Mouse (Mus musculus): ENCODE measurements around the gene Rac1. TPM values are rescaled to one million over a fixed set of nuclear protein-coding genes. Genes with fewer than 3 reads are reported as not detected.

The Rac1 gene
- polyA plus RNA-seq, 1 experiment from 2014 or later: 554 TPM

DNA sequence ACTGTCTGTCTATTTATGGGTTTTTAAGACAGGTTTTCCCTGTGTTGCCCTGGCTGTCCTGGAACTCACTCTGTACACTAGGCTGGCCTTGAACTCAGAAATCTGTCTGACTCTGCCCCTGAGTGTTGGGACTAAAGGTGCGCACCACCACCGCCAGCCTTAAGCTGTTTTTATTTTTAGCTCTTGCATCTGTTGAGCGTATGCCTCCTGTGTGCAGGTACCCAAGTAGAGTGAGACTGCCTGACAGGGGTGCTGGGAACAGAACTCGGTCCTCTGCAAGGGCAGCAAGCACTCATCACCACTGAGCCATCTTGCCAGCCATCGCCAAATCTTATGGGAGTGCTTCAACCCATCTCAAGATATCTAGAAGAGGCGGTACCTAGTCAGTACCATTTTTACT is 51.8 kb downstream of the Rac1 start:
- H3K4me3 ChIP-seq (ENCODE audit: low read depth, low read length): no peak overlapping the region
- ATAC-seq (ENCODE audit: insufficient number of reproducible peaks, low FRiP score, low TSS enrichment, low read depth): no peak
- no peak for DNase-seq (ENCODE audit: low spot score)
- WGBS: 98% methylated on average over 6 of the region's 6 CpGs
- H3K9ac ChIP-seq (ENCODE audit: low read length): no peak overlapping the region
- no peaks in the 10 kb centered on the region for H3K27me3 ChIP-seq (ENCODE audit: control insufficient read depth, insufficient read depth, low read length)
- H3K27ac ChIP-seq (replicated peaks; ENCODE audit: low read depth, low read length): no peak overlapping the region
- no peak overlapping the region for H3K4me2 ChIP-seq (ENCODE audit: low read depth, severe bottlenecking)
- H3K36me3 ChIP-seq (ENCODE audit: control insufficient read depth, insufficient read depth, low read length): peaks cover 10% of the 10 kb centered on the region; the same call in 1 of the 2 replicates
- H3K9me3 ChIP-seq (ENCODE audit: control insufficient read depth, low read length): no peaks in the 10 kb centered on the region
- H3K4me1 ChIP-seq (ENCODE audit: control insufficient read depth, insufficient read depth, low read length): no peaks in the 10 kb centered on the region

DNA sequence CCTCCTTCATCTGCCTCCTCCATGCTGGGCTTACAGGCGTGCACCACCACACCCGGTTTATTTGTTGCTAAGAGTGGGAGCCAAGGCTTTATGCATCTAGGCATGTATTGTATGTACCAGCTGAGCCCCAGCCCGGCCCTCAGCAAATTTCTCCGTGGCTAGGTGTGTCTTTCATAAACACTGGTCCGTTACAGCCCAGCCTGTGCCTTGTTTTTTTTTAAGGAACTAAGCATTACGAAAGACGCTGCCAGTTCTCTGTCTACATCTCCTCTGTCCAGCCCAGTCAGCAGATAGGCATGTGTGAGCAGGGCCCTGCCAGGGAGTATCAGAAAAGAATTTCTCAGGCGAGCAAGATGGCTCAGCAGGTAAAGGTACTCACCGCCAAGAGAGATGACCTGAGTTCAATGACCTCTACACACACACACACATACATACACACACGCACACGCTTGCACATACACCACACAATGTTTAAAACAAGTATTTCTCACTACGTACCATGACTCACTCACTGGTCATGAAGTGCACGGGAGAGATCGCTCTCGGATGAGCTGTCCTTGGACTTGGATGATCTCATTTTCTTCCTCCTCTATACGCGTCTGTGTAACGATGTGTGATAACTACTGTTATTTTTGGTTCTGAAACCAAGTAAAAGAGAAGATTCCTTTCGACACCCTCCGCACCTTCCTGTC is 52.5 kb downstream of the Rac1 start:
- 96% methylated on average over 20 of the region's 20 CpGs for WGBS
- Histone ChIP-seq H3K36me3 (ENCODE audit: control insufficient read depth, insufficient read depth, low read length) (peaks cover 10% of the 10 kb centered on the region; the same call in 1 of the 2 replicates), H3K27me3 (ENCODE audit: control insufficient read depth, insufficient read depth, low read length) (no peaks in the 10 kb centered on the region), H3K4me2 (ENCODE audit: low read depth, severe bottlenecking) (no peak overlapping the region), H3K9me3 (ENCODE audit: control insufficient read depth, low read length) (no peaks in the 10 kb centered on the region), H3K9ac (ENCODE audit: low read length) (no peak overlapping the region), H3K27ac (replicated peaks; ENCODE audit: low read depth, low read length) (no peak overlapping the region), H3K4me1 (ENCODE audit: control insufficient read depth, insufficient read depth, low read length) (no peaks in the 10 kb centered on the region), H3K4me3 (ENCODE audit: low read depth, low read length) (no peak overlapping the region)
- DNase-seq (ENCODE audit: low spot score): no peak
- ATAC-seq (ENCODE audit: insufficient number of reproducible peaks, low FRiP score, low TSS enrichment, low read depth): no peak

DNA sequence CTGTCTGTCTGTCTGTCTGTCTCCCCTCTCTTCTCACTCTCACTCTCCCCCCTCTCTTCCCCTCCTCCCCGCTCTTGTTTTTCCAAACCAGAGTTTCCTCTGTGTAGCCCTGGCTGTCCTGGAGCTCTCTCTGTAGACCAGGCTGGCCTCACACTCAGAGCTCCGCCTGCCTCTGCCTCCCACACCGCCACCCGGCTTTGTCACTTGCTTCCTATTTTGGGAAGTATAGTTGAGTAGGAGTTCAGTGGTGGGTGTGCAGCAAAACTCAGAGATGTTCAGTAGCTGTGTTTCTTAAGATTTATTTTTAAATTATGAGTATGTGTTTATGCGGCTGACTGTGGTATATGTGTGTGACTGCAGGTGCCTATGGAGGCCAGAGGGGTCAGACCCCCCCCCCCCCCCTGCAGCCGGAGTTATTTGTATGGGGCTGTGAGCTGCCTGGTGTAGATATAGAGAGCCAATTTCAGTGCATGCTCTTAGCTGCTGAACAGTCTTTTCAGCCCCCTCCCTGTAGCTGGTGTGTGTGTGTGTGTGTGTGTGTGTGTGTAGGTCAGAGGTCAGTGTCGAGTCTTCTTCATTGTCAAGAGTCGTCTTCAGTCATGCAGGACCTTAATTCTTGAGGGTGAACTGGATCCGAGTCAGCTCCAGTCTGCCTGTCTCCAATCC is 55.8 kb downstream of the Rac1 start:
- DNase-seq (ENCODE audit: low spot score) (no peak), ATAC-seq (ENCODE audit: insufficient number of reproducible peaks, low FRiP score, low TSS enrichment, low read depth) (no peak)
- Histone ChIP-seq H3K9ac (ENCODE audit: low read length) (no peak overlapping the region), H3K27ac (replicated peaks; ENCODE audit: low read depth, low read length) (no peak overlapping the region), H3K4me1 (ENCODE audit: control insufficient read depth, insufficient read depth, low read length) (no peaks in the 10 kb centered on the region), H3K36me3 (ENCODE audit: control insufficient read depth, insufficient read depth, low read length) (peaks cover 8% of the 10 kb centered on the region; the same call in 1 of the 2 replicates), H3K4me2 (ENCODE audit: low read depth, severe bottlenecking) (no peak overlapping the region), H3K4me3 (ENCODE audit: low read depth, low read length) (no peak overlapping the region), H3K27me3 (ENCODE audit: control insufficient read depth, insufficient read depth, low read length) (no peaks in the 10 kb centered on the region), H3K9me3 (ENCODE audit: control insufficient read depth, low read length) (no peaks in the 10 kb centered on the region)
- 86% methylated on average over 9 of the region's 9 CpGs for WGBS

DNA sequence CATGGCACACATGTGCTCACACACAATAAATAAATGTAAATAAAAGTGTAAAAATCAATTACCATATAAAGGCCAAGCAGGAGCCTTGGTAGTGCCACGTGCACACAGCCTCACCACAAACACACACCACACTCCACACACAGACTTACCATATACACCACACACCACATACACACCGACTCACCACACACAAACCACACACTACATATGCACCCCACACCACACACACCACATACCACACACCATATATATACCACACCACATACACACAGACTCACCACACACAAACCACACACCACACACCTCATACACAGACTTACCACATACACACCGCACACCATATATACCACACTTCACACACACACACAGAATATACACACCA is 56.7 kb downstream of the Rac1 start:
- Histone ChIP-seq H3K9ac (ENCODE audit: low read length) (no peak overlapping the region), H3K27me3 (ENCODE audit: control insufficient read depth, insufficient read depth, low read length) (no peaks in the 10 kb centered on the region), H3K4me1 (ENCODE audit: control insufficient read depth, insufficient read depth, low read length) (no peaks in the 10 kb centered on the region), H3K4me3 (ENCODE audit: low read depth, low read length) (no peak overlapping the region), H3K9me3 (ENCODE audit: control insufficient read depth, low read length) (no peaks in the 10 kb centered on the region), H3K36me3 (ENCODE audit: control insufficient read depth, insufficient read depth, low read length) (peaks cover 8% of the 10 kb centered on the region; the same call in 1 of the 2 replicates), H3K27ac (replicated peaks; ENCODE audit: low read depth, low read length) (no peak overlapping the region), H3K4me2 (ENCODE audit: low read depth, severe bottlenecking) (no peak overlapping the region)
- ATAC-seq (ENCODE audit: insufficient number of reproducible peaks, low FRiP score, low TSS enrichment, low read depth): no peak
- WGBS: 94% methylated on average over 3 of the region's 3 CpGs
- DNase-seq (ENCODE audit: low spot score): no peak

DNA sequence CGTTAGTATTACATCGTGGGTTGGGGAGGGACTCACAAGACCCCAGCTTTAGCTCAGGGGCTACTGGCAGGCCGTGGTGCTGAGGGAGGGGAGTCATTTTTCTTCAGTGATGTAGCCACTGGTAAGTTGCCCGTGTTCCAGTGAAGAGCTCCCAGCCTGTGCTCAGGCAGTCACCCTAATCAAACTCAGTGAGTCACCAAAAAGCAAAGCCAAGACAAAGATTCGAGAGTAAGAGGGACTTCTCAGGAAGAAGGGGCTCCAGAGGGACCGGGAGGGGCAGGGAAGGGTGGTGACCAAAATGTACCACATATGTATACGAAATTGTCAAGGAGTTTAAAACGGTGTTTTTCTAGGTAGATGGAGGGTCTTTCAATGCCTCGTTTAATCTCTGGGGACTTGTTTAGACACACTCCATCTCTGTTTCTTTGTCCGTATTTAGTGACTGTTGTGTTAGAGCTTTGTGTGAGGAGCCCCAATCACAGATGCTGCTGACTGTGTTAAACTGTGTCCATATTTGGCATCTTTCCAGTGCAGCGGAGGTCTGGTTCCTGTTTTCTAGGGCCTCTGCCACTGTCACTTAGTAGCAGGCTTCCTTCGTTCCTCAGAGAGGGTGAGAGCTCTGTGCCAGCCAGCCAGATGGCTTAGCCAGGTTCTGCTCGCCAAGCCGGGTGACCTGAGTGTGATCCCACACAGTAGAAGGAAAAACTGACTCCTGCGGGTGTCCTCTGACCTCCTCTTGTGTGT is 57.2 kb downstream of the Rac1 start:
- H3K36me3 ChIP-seq (ENCODE audit: control insufficient read depth, insufficient read depth, low read length): peaks cover 8% of the 10 kb centered on the region; the same call in 1 of the 2 replicates
- WGBS: 86% methylated on average over 15 of the region's 15 CpGs

DNA sequence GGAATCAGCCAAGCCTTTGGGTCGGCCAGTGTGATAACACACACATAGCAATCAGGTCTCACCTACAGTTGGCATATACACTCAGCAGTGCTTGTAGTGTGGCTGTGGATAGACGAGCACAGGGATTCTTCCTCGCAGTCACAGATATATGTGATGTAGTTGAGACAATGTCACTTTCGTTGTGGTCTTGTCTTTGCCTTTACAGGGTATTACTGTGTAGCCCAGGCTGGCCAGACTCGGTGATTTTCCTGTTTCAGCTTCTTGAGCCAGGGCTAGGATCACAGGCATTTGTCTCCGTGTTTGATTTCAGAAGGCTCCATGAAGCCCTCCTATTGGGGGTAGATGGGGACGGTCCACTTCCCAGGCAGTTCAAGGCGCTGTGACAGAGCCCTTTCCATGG is 58.2 kb downstream of the Rac1 start:
- Histone ChIP-seq H3K4me1 (ENCODE audit: control insufficient read depth, insufficient read depth, low read length) (peaks cover 2% of the 10 kb centered on the region; the same call in 1 of the 2 replicates), H3K9me3 (ENCODE audit: control insufficient read depth, low read length) (no peaks in the 10 kb centered on the region), H3K36me3 (ENCODE audit: control insufficient read depth, insufficient read depth, low read length) (peaks cover 2% of the 10 kb centered on the region; the same call in 1 of the 2 replicates), H3K4me2 (ENCODE audit: low read depth, severe bottlenecking) (no peak overlapping the region), H3K27ac (replicated peaks; ENCODE audit: low read depth, low read length) (no peak overlapping the region), H3K4me3 (ENCODE audit: low read depth, low read length) (no peak overlapping the region), H3K9ac (ENCODE audit: low read length) (no peak overlapping the region), H3K27me3 (ENCODE audit: control insufficient read depth, insufficient read depth, low read length) (no peaks in the 10 kb centered on the region)
- DNase-seq (ENCODE audit: low spot score) (no peak), ATAC-seq (ENCODE audit: insufficient number of reproducible peaks, low FRiP score, low TSS enrichment, low read depth) (no peak)
- 93% methylated on average over 8 of the region's 8 CpGs for WGBS

More for the DNA sequence above, 57.2 kb downstream of the Rac1 start:
- no peak for DNase-seq (ENCODE audit: low spot score)
- Histone ChIP-seq H3K27me3 (ENCODE audit: control insufficient read depth, insufficient read depth, low read length) (no peaks in the 10 kb centered on the region), H3K4me1 (ENCODE audit: control insufficient read depth, insufficient read depth, low read length) (peaks cover 2% of the 10 kb centered on the region; the same call in 1 of the 2 replicates), H3K27ac (replicated peaks; ENCODE audit: low read depth, low read length) (no peak overlapping the region), H3K9me3 (ENCODE audit: control insufficient read depth, low read length) (no peaks in the 10 kb centered on the region), H3K4me2 (ENCODE audit: low read depth, severe bottlenecking) (no peak overlapping the region), H3K4me3 (ENCODE audit: low read depth, low read length) (no peak overlapping the region), H3K9ac (ENCODE audit: low read length) (no peak overlapping the region)
- no peak for ATAC-seq (ENCODE audit: insufficient number of reproducible peaks, low FRiP score, low TSS enrichment, low read depth)

DNA sequence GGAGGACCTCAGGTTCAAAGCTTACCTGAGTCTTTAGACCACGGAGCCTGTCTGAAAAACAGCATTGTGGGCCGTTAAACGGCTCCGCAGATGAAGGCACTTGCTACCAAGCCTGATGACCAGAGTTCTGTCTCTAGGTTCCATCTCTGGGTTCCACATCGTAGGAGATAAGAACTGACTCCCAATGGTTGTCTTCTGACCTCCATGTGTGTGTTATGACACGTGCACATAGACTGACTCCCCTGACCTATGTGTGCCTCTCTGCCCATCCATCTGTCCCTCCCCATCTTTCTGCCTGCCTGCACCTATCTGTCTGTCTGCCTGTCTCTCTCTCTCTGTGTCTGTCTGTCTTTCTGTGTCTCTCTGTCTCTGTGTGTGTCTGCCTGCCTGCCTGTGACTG is 59.9 kb downstream of the Rac1 start:
- H3K36me3 ChIP-seq (ENCODE audit: control insufficient read depth, insufficient read depth, low read length): peaks cover 1% of the 10 kb centered on the region; the same call in 1 of the 2 replicates
- H3K27me3 ChIP-seq (ENCODE audit: control insufficient read depth, insufficient read depth, low read length): no peaks in the 10 kb centered on the region
- no peak overlapping the region for H3K4me3 ChIP-seq (ENCODE audit: low read depth, low read length)
- peaks cover 2% of the 10 kb centered on the region; the same call in 1 of the 2 replicates for H3K4me1 ChIP-seq (ENCODE audit: control insufficient read depth, insufficient read depth, low read length)
- WGBS: 88% methylated on average over 6 of the region's 6 CpGs
- no peak overlapping the region for H3K27ac ChIP-seq (replicated peaks; ENCODE audit: low read depth, low read length)
- DNase-seq (ENCODE audit: low spot score): no peak
- no peak for ATAC-seq (ENCODE audit: insufficient number of reproducible peaks, low FRiP score, low TSS enrichment, low read depth)
- H3K9me3 ChIP-seq (ENCODE audit: control insufficient read depth, low read length): no peaks in the 10 kb centered on the region
- no peak overlapping the region for H3K9ac ChIP-seq (ENCODE audit: low read length)
- no peak overlapping the region for H3K4me2 ChIP-seq (ENCODE audit: low read depth, severe bottlenecking)

DNA sequence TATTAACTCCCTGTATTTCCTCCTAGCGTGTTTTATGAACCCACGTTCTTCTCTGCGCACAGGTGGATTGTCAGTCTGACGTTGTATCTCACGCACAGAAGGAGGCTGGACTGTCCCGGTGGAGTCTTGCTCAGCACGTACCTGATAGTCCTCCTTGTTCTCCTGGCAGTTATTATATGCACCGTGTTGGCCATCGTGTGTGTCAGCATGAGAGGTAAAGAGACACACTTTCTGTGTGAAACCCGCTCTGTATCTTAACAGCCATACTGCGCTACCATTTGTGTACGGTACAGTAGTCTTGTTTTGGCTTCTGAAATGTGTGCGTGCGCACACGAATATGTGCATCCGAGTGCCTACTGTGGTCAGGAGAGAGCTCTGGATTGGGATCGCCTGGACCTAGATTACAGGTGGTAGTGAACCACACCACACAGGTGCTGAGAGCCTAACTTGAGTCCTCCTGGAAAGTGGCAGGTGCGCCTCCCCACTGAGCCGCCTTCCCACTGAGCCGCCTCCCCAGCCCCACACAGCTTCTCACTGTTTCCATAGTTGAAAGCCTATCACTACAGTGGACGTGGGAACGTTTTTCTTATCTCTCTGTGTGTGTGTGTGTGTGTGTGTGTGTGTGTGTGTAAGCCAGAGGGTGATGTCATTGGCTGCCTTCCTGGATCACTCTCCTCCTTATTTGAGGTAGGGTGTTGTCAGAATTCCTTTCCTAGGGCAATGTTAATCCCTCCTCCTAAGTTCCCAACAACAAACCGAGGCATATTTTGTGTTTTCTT is 60.8 kb downstream of the Rac1 start:
- H3K4me2 ChIP-seq (ENCODE audit: low read depth, severe bottlenecking): no peak overlapping the region
- no peak overlapping the region for H3K9ac ChIP-seq (ENCODE audit: low read length)
- no peaks in the 10 kb centered on the region for H3K36me3 ChIP-seq (ENCODE audit: control insufficient read depth, insufficient read depth, low read length)
- H3K4me3 ChIP-seq (ENCODE audit: low read depth, low read length): no peak overlapping the region
- no peak overlapping the region for H3K27ac ChIP-seq (replicated peaks; ENCODE audit: low read depth, low read length)
- H3K9me3 ChIP-seq (ENCODE audit: control insufficient read depth, low read length): no peaks in the 10 kb centered on the region
- WGBS: 91% methylated on average over 23 of the region's 23 CpGs
- ATAC-seq (ENCODE audit: insufficient number of reproducible peaks, low FRiP score, low TSS enrichment, low read depth) (no peak), DNase-seq (ENCODE audit: low spot score) (no peak)
- peaks cover 2% of the 10 kb centered on the region; the same call in 1 of the 2 replicates for H3K4me1 ChIP-seq (ENCODE audit: control insufficient read depth, insufficient read depth, low read length)
- no peaks in the 10 kb centered on the region for H3K27me3 ChIP-seq (ENCODE audit: control insufficient read depth, insufficient read depth, low read length)
